25 mouse cellular contexts compared by ENCODE assay signal in genomic region chr1:119480678-119481077, GRCm38 (mm10). TPM values are rescaled to one million over a fixed set of nuclear protein-coding genes. Genes with fewer than 3 reads are reported as not detected.
A peak's percentile ranks its signal among the peaks of the same experiment; 100 is the strongest.
DNase-seq lines count a peak whose midpoint lies in the region; ATAC-seq and TF ChIP-seq lines count a peak whose summit lies in the region.
"Had no signal": no experiment of that assay in that cellular context is flagged by ENCODE, and none has a peak within 500 bp of the region (broad histone marks: within the 10 kb centered on the region; RNA-seq: fewer than 3 reads in every experiment).

No protein-coding gene starts in this region.

- no peak for TF ChIP-seq CTCF in intestine, postnatal 0 days (IDR thresholded peaks at IDR 0.05; ENCODE audit: low read depth)

- DNase-seq in A20 (ENCODE audit: low read depth, low spot score) = peak; percentile 27
- DNase-seq in yolk sac, embryonic 10.5 days (ENCODE audit: low spot score) = no peak
- DNase-seq in adrenal gland, postnatal 36 days = no peak
- DNase-seq: adrenal gland, adult 8-10 months; adrenal gland, postnatal 25 days; cerebellum, adult 18-20 months; cerebellum, adult 9-10 months; cerebellum, postnatal 14 days; gastrocnemius, postnatal 25 days; heart, postnatal 10 days; heart, postnatal 36 days had no signal

- H3K27me3 ChIP-seq in intestine, postnatal 0 days (replicated peaks; ENCODE audit: control insufficient read depth, insufficient read depth, low read length) = no peaks in the 10 kb centered on the region
- H3K27me3 ChIP-seq in intestine, embryonic 15.5 days (replicated peaks) = no peaks in the 10 kb centered on the region
- H3K27me3 ChIP-seq: embryonic facial prominence, embryonic 13.5 days; forebrain, embryonic 12.5 days; forebrain, embryonic 15.5 days; heart, embryonic 12.5 days; heart, embryonic 15.5 days; hindbrain, embryonic 13.5 days had no signal

- no peak overlapping the region for H3K9ac ChIP-seq in intestine, postnatal 0 days (ENCODE audit: low read depth, low read length)
- no peak overlapping the region for H3K9ac ChIP-seq in intestine, embryonic 15.5 days
- H3K9ac ChIP-seq: embryonic facial prominence, embryonic 13.5 days; forebrain, embryonic 12.5 days; forebrain, embryonic 15.5 days; heart, embryonic 12.5 days; heart, embryonic 15.5 days; hindbrain, embryonic 13.5 days had no signal

- WGBS in intestine, postnatal 0 days = 89% methylated on average over 8 of the region's 8 CpGs
- WGBS in intestine, embryonic 15.5 days = 90% methylated on average over 8 of the region's 8 CpGs

- peak overlapping the region; percentile 21; the same call in 1 of the 2 replicates for H3K27ac ChIP-seq in intestine, postnatal 0 days (ENCODE audit: low read depth, low read length)
- H3K27ac ChIP-seq in intestine, embryonic 15.5 days = no peak overlapping the region
- H3K27ac ChIP-seq: embryonic facial prominence, embryonic 13.5 days; forebrain, embryonic 12.5 days; forebrain, embryonic 15.5 days; heart, embryonic 15.5 days; hindbrain, embryonic 10.5 days; hindbrain, embryonic 13.5 days had no signal

- no peak for ATAC-seq in intestine, postnatal 0 days
- no peak for ATAC-seq in intestine, embryonic 15.5 days
- peak; percentile 22; the same call in 1 of the 2 replicates for ATAC-seq in common myeloid progenitor, adult 5-6 weeks (replicated peaks; ENCODE audit: low read depth, poor library complexity, severe bottlenecking)
- ATAC-seq: activated CD4-positive, CD25-positive, alpha-beta regulatory T cell, adult 4 months; CD4-positive, CD25-positive, alpha-beta regulatory T cell, adult 4 months; forebrain, embryonic 15.5 days; hindbrain, embryonic 16.5 days had no signal

- no peak overlapping the region for H3K4me3 ChIP-seq in intestine, postnatal 0 days (ENCODE audit: low read depth, low read length)
- H3K4me3 ChIP-seq in intestine, embryonic 15.5 days (replicated peaks) = no peak overlapping the region
- H3K4me3 ChIP-seq: embryonic facial prominence, embryonic 13.5 days; erythroblast, embryonic 14.5 days; forebrain, embryonic 12.5 days; forebrain, embryonic 15.5 days; heart, embryonic 12.5 days; heart, embryonic 15.5 days; hindbrain, embryonic 10.5 days; hindbrain, embryonic 13.5 days had no signal

- H3K4me1 ChIP-seq in intestine, postnatal 0 days (replicated peaks; ENCODE audit: control insufficient read depth, insufficient read depth, low read length) = no peaks in the 10 kb centered on the region
- no peaks in the 10 kb centered on the region for H3K4me1 ChIP-seq in intestine, embryonic 15.5 days (replicated peaks)
- H3K4me1 ChIP-seq: forebrain, embryonic 12.5 days; forebrain, embryonic 15.5 days; hindbrain, embryonic 13.5 days had no signal

- no peaks in the 10 kb centered on the region for H3K9me3 ChIP-seq in intestine, postnatal 0 days (ENCODE audit: control insufficient read depth)
- H3K9me3 ChIP-seq in intestine, embryonic 15.5 days = no peaks in the 10 kb centered on the region
- H3K9me3 ChIP-seq: embryonic facial prominence, embryonic 13.5 days; forebrain, embryonic 12.5 days; forebrain, embryonic 15.5 days; heart, embryonic 12.5 days; heart, embryonic 15.5 days; hindbrain, embryonic 10.5 days; hindbrain, embryonic 13.5 days had no signal

- H3K36me3 ChIP-seq in intestine, postnatal 0 days (ENCODE audit: control insufficient read depth, insufficient read depth) = peaks cover 26% of the 10 kb centered on the region
- H3K36me3 ChIP-seq in intestine, embryonic 15.5 days = peaks cover 15% of the 10 kb centered on the region
- H3K36me3 ChIP-seq: forebrain, embryonic 15.5 days had no signal

- H3K4me2 ChIP-seq in intestine, postnatal 0 days (replicated peaks; ENCODE audit: low read depth) = no peak overlapping the region
- no peak overlapping the region for H3K4me2 ChIP-seq in intestine, embryonic 15.5 days (replicated peaks)
- H3K4me2 ChIP-seq: embryonic facial prominence, embryonic 13.5 days; forebrain, embryonic 12.5 days; forebrain, embryonic 15.5 days; heart, embryonic 12.5 days; heart, embryonic 15.5 days; hindbrain, embryonic 13.5 days had no signal

RNA-seq across cellular contexts. Expression of gene Ralb, which starts 23.9 kb away (rescaled TPM):
- 145 and 152 TPM in 2 replicates for polyA plus RNA-seq in intestine, postnatal 0 days (2015; fragmentation: Nextera tagmentation; extraction: Ambion mirVana)
- polyA plus RNA-seq in intestine, embryonic 15.5 days (2015; fragmentation: Nextera tagmentation; extraction: Ambion mirVana) = 172 and 179 TPM in 2 replicates
- total RNA-seq in common myeloid progenitor, adult 5-6 weeks (2017) = 8.1 and 8.8 TPM in 2 replicates
- 10 to 100 TPM; 54.5 to 69.6 TPM for total RNA-seq in adrenal gland, postnatal 36 days (2021)

RNA-seq across cellular contexts. Expression of gene Tmem185b, which starts 45.3 kb away (rescaled TPM):
- polyA plus RNA-seq in intestine, postnatal 0 days (2015; fragmentation: Nextera tagmentation; extraction: Ambion mirVana) = 21.6 and 25.1 TPM in 2 replicates
- 24.0 and 25.7 TPM in 2 replicates for polyA plus RNA-seq in intestine, embryonic 15.5 days (2015; fragmentation: Nextera tagmentation; extraction: Ambion mirVana)
- 13.9 and 16.0 TPM in 2 replicates for total RNA-seq in common myeloid progenitor, adult 5-6 weeks (2017)
- total RNA-seq in adrenal gland, postnatal 36 days (2021) = 10 to 100 TPM; 28.0 to 28.5 TPM

RNA-seq across cellular contexts. Expression of gene Inhbb, which starts 58.6 kb away (rescaled TPM):
- 0.20 and 0.42 TPM in 2 replicates for polyA plus RNA-seq in intestine, postnatal 0 days (2015; fragmentation: Nextera tagmentation; extraction: Ambion mirVana)
- 0.11 and 0.16 TPM in 2 replicates for polyA plus RNA-seq in intestine, embryonic 15.5 days (2015; fragmentation: Nextera tagmentation; extraction: Ambion mirVana)
- not detected in 2 replicates for total RNA-seq in common myeloid progenitor, adult 5-6 weeks (2017)
- total RNA-seq in adrenal gland, postnatal 36 days (2021) = 1 to 10 TPM; 2.2 to 2.8 TPM
- polyA plus RNA-seq: activated CD4-positive, CD25-positive, alpha-beta regulatory T cell, adult 4 months; CD4-positive, CD25-positive, alpha-beta regulatory T cell, adult 4 months had no signal
